Mouse (Mus musculus): ENCODE measurements around the gene Irgm1.

- TF ChIP-seq CTCF (IDR thresholded peaks at IDR 0.05; ENCODE audit: low read depth) (no peak), EP300 (IDR thresholded peaks at IDR 0.05; ENCODE audit: low read depth) (no peak)
These were observed 29.1 kb downstream of the Irgm1 start for GRCm38 (mm10) chr11:48842378-48842792.

All from liver, embryonic 14.5 days (tissue).